Mouse (Mus musculus) hindbrain, embryonic 16.5 days (tissue): ENCODE results near the gene Tfip11. TPM values are rescaled to one million over a fixed set of nuclear protein-coding genes. Genes with fewer than 3 reads are reported as not detected.

Experiments used
- ATAC-seq: fragments of 200-750 bp; cut with Nextera tagmentation; 2 replicates; pipeline ENCODE4 v1.8.0; 2017; ENCODE audit warnings: moderate TSS enrichment, moderate library complexity
- H3K27ac ChIP-seq: fragments of 300-500 bp; sonication (generic); 2 replicates; pipeline ENCODE4 v1.5.1; 2014; ENCODE audit warnings: low read depth, mild to moderate bottlenecking, control low read depth, low read length, moderate library complexity
- H3K27me3 ChIP-seq: fragments of 300-500 bp; sonication (generic); replicated peaks from 2 replicates; pipeline ENCODE4 v1.6.1; 2014; ENCODE audit warnings: low read length; ENCODE audit not compliant: control insufficient read depth, insufficient read depth
- H3K36me3 ChIP-seq: fragments of 300-500 bp; sonication (generic); 2 replicates; pipeline ENCODE4 v1.6.1; 2014; ENCODE audit warnings: mild to moderate bottlenecking, low read length, moderate library complexity, mixed read lengths; ENCODE audit not compliant: control insufficient read depth, insufficient read depth
- H3K4me1 ChIP-seq: fragments of 300-500 bp; sonication (generic); 2 replicates; pipeline ENCODE4 v1.6.1; 2014; ENCODE audit warnings: low read depth, low read length; ENCODE audit not compliant: control insufficient read depth, insufficient read depth
- H3K4me2 ChIP-seq: fragments of 300-500 bp; sonication (generic); 2 replicates; pipeline ENCODE4 v1.6.1; 2014; ENCODE audit warnings: mild to moderate bottlenecking, low read length, control low read depth, moderate library complexity
- H3K4me3 ChIP-seq: fragments of 300-500 bp; sonication (generic); 2 replicates; pipeline ENCODE4 v1.5.1; 2014; ENCODE audit warnings: mild to moderate bottlenecking, low read length, control low read depth, moderate library complexity
- H3K9ac ChIP-seq: fragments of 300-500 bp; sonication (generic); 2 replicates; pipeline ENCODE4 v1.6.1; 2014; ENCODE audit warnings: low read depth, mild to moderate bottlenecking, control low read depth, low read length, moderate library complexity
- H3K9me3 ChIP-seq: fragments of 300-500 bp; sonication (generic); 2 replicates; pipeline ENCODE4 v1.6.1; 2014; ENCODE audit warnings: mild to moderate bottlenecking, low read length, moderate library complexity; ENCODE audit not compliant: control insufficient read depth
- WGBS: fragments of 180-500 bp; shearing (Covaris S2); extraction: QIAGEN DNeasy Blood & Tissue Kit; methylation state at CpG from one replicate; pipeline ENCODE4 v1.1.7; 2014; 5-methylcytosine and 5-hydroxymethylcytosine counted together
- polyA plus RNA-seq: library from polyadenylated mRNA; unstranded; fragments of >200 nt; fragmentation: Nextera tagmentation; extraction: Ambion mirVana; gene quantifications from 2 replicates; pipeline ENCODE4 v1.2.1, GENCODE M21; 2015

Gene Tfip11
- polyA plus RNA-seq, result 31.9 and 34.6 TPM in 2 replicates

GRCm38 (mm10) chr5:112325546-112326445 lies at the start of gene Tfip11:
Gene Tfip11, plus strand, starts transcription at chr5:112326358.
- Histone ChIP-seq H3K4me1 (peaks cover 15% of the 10 kb centered on the region), H3K27ac (peak within 1 kb of the TSS; percentile 85), H3K9me3 (no peaks in the 10 kb centered on the region), H3K27me3 (no peaks in the 10 kb centered on the region), H3K9ac (peak within 1 kb of the TSS; percentile 85), H3K4me2 (peak within 1 kb of the TSS; percentile 84), H3K4me3 (peak within 1 kb of the TSS; percentile 99), H3K36me3 (peaks cover 19% of the 10 kb centered on the region)
- WGBS, result 9% methylated on average over 48 of the region's 48 CpGs
- ATAC-seq, result peak; percentile 94

- Histone ChIP-seq H3K9me3 (no peaks in the 10 kb centered on the region), H3K36me3 (no peaks in the 10 kb centered on the region), H3K4me2 (peak overlapping the region; percentile 73), H3K27me3 (no peaks in the 10 kb centered on the region), H3K27ac (peak overlapping the region; percentile 69), H3K4me3 (peak overlapping the region; percentile 78), H3K9ac (peak overlapping the region; percentile 81), H3K4me1 (peaks cover 16% of the 10 kb centered on the region)
- ATAC-seq, result peak; percentile 25; the same call in 1 of the 2 replicates
- 1% methylated on average over 18 of the region's 24 CpGs for WGBS
Measured at GRCm38 (mm10) chr5:112276907-112277348, 49.2 kb upstream of the Tfip11 start.

- Histone ChIP-seq H3K4me1 (peaks cover 19% of the 10 kb centered on the region), H3K27ac (no peak overlapping the region), H3K9me3 (no peaks in the 10 kb centered on the region), H3K27me3 (no peaks in the 10 kb centered on the region), H3K9ac (no peak overlapping the region; the same call in 1 of the 2 replicates), H3K4me2 (peak overlapping the region; percentile 73), H3K4me3 (no peak overlapping the region), H3K36me3 (no peaks in the 10 kb centered on the region)
- WGBS, result 85% methylated on average over 11 of the region's 11 CpGs
- ATAC-seq, result no peak
Measured at GRCm38 (mm10) chr5:112277906-112278470, 48.2 kb upstream of the Tfip11 start.

- H3K4me1 ChIP-seq, result peaks cover 19% of the 10 kb centered on the region
- H3K4me3 ChIP-seq, result no peak overlapping the region
- no peak overlapping the region for H3K4me2 ChIP-seq
- ATAC-seq, result no peak
- H3K27me3 ChIP-seq, result no peaks in the 10 kb centered on the region
- H3K27ac ChIP-seq, result no peak overlapping the region
- H3K9me3 ChIP-seq, result no peaks in the 10 kb centered on the region
- 85% methylated on average over 17 of the region's 17 CpGs for WGBS
- H3K9ac ChIP-seq, result no peak overlapping the region
- no peaks in the 10 kb centered on the region for H3K36me3 ChIP-seq
Measured at GRCm38 (mm10) chr5:112279181-112280021, 46.8 kb upstream of the Tfip11 start.

GRCm38 (mm10) chr5:112280151-112280550 lies 46.0 kb upstream of the Tfip11 start:
- no peaks in the 10 kb centered on the region for H3K27me3 ChIP-seq
- ATAC-seq, result no peak
- no peaks in the 10 kb centered on the region for H3K36me3 ChIP-seq
- H3K9ac ChIP-seq, result peak overlapping the region; percentile 3; the same call in 1 of the 2 replicates
- H3K4me2 ChIP-seq, result no peak overlapping the region
- H3K4me3 ChIP-seq, result no peak overlapping the region
- H3K9me3 ChIP-seq, result no peaks in the 10 kb centered on the region
- no peak overlapping the region; the same call in 1 of the 2 replicates for H3K27ac ChIP-seq
- H3K4me1 ChIP-seq, result peaks cover 19% of the 10 kb centered on the region
- WGBS, result 87% methylated on average over 7 of the region's 7 CpGs

- no peak for ATAC-seq
- no peak overlapping the region for H3K27ac ChIP-seq
- H3K4me2 ChIP-seq, result no peak overlapping the region
- H3K9ac ChIP-seq, result no peak overlapping the region
- H3K4me3 ChIP-seq, result no peak overlapping the region
- 57% methylated on average over 15 of the region's 15 CpGs for WGBS
- H3K27me3 ChIP-seq, result no peaks in the 10 kb centered on the region
- peaks cover 15% of the 10 kb centered on the region for H3K4me1 ChIP-seq
- H3K36me3 ChIP-seq, result no peaks in the 10 kb centered on the region
- no peaks in the 10 kb centered on the region for H3K9me3 ChIP-seq
Measured at GRCm38 (mm10) chr5:112280863-112281660, 45.1 kb upstream of the Tfip11 start.

- Histone ChIP-seq H3K4me3 (no peak overlapping the region), H3K9me3 (no peaks in the 10 kb centered on the region), H3K36me3 (no peaks in the 10 kb centered on the region), H3K27me3 (no peaks in the 10 kb centered on the region), H3K9ac (no peak overlapping the region), H3K27ac (no peak overlapping the region), H3K4me2 (no peak overlapping the region), H3K4me1 (peaks cover 15% of the 10 kb centered on the region)
- WGBS, result 83% methylated on average over 4 of the region's 4 CpGs
- no peak for ATAC-seq
Measured at GRCm38 (mm10) chr5:112281676-112282075, 44.5 kb upstream of the Tfip11 start.

GRCm38 (mm10) chr5:112282123-112282779 lies 43.9 kb upstream of the Tfip11 start:
- Histone ChIP-seq H3K27me3 (no peaks in the 10 kb centered on the region), H3K36me3 (no peaks in the 10 kb centered on the region), H3K27ac (no peak overlapping the region), H3K4me2 (no peak overlapping the region), H3K9me3 (no peaks in the 10 kb centered on the region), H3K4me1 (peaks cover 13% of the 10 kb centered on the region), H3K9ac (0 out of 2 replicates have a peak overlapping the region, but pooled peaks have one; percentile 11), H3K4me3 (no peak overlapping the region)
- WGBS, result 74% methylated on average over 6 of the region's 6 CpGs
- ATAC-seq, result no peak
